Mouse (Mus musculus) v-Abl transformed pro-B cells (cell line): ENCODE measurements around the gene Prkci.

Experiments used
- in situ Hi-C, 2 experiments: fragments of 400-800 bp; cut with MboI; formaldehyde crosslinking; loops; one replicate each; pipeline ENCODE4 v1.15.1; 2025; ENCODE audit not compliant: unreplicated experiment in 2 of 2

Gene Prkci

DNA sequence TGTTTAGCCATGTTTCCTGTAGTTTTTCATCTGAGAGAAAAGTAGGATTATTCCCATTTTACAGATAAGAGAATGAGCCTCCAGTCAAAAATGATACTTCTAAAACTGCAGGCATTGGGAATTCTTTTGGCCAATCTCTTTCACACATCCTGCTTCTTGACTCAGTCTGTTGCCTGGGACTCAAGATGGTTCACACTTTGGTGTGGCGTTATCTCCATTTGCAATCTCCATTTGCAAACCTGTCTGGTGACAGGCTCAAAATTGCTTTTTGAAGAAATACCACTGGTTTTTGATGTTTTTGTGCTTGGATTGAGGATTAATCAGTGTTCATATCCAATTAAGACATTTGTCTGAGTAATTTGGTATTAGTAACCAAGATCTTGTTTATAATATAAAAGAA, 103.0 kb downstream of the Prkci start:
- in situ Hi-C loops = loop anchor here (5.0 to 25.0 kb wide), 2 partner anchors 34 to 1614 kb away; partner anchors contain the start of gene Actl6a (in 1 of the 2)

- in situ Hi-C loops = loop anchor here in 1 of 2 experiments (5.0 kb wide), 1 partner anchor 38 kb away; no protein-coding TSS in a partner anchor
Measured at GRCm38 (mm10) chr3:31100026-31100425, 104.5 kb downstream of the Prkci start.

DNA sequence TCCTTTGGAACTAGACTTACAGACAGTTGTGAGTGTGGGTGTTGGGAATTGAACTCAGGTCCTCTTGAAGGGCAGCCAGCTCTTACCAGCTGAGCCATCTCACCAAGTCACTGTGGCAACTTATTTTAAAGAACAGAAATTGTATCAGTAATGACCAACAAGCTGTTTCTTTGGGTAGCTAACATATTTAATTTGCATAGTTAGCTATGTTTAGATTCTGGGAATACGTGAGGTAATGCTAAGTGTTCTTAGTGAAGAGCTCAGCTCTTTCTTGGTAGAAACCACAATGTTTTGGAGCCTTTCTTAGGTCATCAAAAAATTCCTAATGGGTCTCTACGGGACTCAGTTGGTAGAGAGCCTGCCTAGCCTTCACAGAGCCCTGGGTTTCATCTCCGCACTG, 105.3 kb downstream of the Prkci start:
- in situ Hi-C loops = loop anchor here in 1 of 2 experiments (5.0 kb wide), 1 partner anchor 39 kb away; no protein-coding TSS in a partner anchor
